Mouse (Mus musculus): Measurements from ENCODE around the gene Dhrs7c.

The Dhrs7c gene

DNA sequence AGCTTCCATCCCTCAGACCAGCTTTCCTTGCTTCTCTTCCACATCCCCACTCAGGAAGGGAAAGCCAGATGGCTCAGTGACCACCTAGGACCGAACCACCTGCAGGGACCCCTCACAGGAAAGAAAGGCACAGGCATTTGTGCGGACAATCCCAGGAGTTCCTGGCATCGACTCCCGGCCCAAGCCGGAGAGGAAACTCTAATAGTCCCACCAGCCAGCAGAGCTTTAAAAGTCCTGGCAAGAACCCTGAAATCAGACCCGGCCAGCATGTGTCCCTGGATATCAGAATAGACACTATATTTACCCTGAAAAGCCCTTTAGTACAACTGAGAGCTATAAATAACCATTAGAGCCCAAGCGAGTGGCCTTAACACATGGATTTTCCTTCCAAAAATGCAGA lies at the start of gene Dhrs7c:
Gene Dhrs7c, plus strand, starts transcription at position 257 of the 400 bp plus-strand sequence.
- DNase-seq (ENCODE audit: low spot score in 2 of 2), result no peak

DNA sequence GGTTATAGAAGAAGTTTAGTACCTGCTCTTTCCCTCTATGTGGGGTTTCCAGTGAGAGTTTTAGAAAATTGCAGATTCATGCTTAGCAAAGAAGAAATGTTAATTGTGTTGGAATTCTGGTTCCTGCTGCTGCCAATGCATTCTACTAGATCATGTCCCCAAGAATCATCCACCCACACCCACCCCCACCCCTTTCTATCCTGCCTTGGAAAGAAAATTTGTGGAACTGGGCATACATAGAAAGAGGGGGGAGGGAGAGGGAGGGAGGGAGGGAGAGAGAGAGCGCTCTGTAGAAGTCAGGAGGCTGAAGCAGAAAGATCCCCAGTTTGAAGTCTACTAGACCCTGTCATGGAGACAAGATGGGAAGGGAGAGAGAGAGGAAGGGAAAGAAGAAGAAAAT lies 41.7 kb upstream of the Dhrs7c start:
- no peak for DNase-seq (ENCODE audit: low spot score in 2 of 2)

DNA sequence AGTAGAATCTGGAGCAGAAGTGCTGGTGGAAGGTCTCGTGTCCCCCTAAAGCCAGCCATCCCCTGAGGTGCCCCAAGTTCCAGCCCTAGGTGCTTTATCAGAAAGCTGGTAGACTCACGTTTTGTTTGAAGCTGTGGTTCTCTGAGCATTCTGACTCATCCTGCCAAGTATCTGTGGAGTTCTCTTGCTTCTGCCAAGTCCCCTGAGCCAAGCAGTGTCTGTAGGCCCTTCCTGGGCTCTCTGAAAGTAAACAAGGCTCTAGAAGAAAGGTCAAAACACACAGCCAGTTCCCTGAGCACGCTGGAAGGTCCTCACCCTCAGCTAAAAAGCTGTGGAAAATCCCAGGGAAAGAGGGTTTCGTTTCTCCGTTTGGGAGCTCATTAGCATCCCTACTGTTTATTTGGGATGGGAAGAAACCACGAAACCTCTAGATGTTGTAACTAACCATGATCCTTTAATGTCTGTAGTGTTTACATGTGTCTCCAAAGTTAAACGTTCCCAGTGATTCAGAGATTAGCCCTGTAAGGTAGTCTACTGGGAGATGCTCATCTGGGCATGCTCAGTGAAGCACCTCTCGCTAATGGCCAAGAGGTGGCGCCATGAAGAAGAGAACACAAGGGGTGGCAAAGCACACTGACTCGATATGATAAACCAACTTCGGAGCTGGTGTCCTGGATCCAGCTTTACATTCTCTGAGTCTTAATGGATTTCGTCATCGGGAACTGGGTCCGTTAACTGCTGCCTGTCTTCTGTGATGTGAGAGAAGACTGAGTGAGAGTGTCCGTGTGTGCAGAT lies 40.4 kb upstream of the Dhrs7c start:
- DNase-seq (ENCODE audit: low spot score in 2 of 2), result no peak

DNA sequence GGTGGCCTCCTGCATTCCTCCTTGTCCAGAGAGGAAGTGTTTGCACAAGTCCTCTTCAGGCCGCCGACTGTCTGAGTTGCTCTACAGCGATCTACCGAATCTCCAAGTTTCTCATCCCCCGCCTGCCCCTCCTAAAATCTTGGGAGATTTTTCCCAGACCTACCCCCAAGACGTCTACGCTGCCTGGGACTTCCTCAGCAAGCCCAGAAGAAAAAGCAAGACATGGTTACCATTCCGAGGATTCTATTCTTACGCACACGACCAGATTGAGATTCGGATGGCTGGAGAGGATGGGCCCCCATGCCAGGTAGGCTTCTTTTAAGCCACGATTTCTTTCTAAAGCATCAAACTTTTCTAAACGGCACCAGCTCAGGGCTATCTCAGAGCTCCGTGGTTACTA lies 26.9 kb upstream of the Dhrs7c start, which contains the start of gene Glp2r:
Gene Glp2r, minus strand, starts transcription at position 101 of the 400 bp plus-strand sequence.
- DNase-seq (ENCODE audit: low spot score in 2 of 2), result no peak

DNA sequence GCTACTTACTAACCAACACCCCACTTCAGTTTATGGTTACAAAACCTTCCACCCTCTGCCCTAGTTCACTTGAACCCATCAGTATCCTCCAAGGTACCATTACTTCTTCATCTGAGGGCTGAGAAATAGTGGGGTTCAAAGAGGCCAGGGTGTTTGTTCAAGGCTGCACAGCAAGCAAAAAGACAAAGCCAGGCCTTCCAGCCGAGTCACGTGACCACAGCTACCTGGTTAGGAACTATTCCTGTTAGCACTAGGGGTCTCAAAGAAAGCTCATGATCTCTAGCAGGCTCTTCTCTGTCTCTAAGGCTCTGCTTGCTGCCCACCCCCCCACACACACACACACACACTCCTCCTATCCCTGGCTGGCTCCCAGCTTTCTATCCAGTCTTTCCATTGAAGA lies 26.3 kb upstream of the Dhrs7c start:
- DNase-seq (ENCODE audit: low spot score in 2 of 2), result no peak

DNA sequence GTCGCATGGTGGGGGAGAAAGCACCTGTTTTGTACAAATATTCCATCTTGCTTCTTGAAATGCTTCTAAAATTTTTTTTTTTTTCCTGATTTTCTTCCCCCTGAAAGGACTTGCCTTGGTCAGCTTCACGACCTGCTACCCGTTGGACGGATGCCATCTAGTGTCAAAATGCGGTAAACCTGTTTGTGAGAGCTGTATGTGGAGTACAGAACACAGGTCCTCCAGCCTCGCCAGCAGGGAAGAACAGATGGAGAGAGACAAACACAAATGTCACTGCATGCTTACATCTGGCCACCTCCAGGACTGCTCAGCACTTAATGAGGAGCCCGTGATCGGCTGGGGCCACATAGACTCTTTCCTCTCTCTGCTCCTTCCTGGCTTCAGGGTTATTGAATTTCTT lies 25.4 kb upstream of the Dhrs7c start:
- peak; percentile 52 to 56 for DNase-seq (ENCODE audit: low spot score in 2 of 2)

DNA sequence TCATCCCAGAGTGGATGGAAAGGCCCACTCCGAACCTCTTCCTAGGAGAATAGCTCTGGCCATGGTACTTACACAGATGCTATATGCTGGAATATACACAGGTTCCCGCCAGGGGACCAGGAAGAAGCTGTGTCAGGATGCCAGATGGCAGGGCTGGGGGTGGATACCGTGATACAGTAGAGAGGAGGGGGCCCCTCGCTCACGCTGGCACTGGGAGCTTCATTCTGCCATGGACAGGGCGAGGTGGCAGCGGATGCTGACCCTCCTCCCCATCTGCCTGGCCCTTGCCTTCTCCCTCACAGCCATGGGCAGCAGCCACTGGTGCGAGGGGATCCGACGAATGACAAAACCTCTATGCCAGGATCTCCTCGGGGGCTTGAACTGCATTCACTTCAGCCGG lies 23.6 kb upstream of the Dhrs7c start, which contains the start of gene Gsg1l2:
Gene Gsg1l2, plus strand, starts transcription at position 230 of the 400 bp plus-strand sequence.
- DNase-seq (ENCODE audit: low spot score in 2 of 2), result no peak

DNA sequence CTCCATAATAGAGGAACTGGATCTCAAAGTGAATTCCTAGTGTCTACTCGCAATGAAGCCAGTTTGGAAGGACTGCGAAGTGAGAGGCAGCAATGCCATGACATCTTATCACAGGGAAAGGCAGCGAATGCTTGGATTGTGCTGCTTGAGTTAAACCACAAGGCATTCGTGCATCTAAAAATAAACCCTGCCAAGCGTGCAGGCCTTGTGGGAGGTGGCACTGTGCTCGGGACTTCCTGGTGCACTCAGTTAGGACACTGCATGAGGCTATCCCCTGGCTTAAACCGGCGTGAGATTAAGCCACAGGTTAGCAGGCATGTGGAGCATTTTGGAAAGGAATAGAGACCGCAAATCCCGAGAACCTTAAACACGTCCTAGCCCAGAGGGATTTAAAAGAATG lies 7.8 kb upstream of the Dhrs7c start:
- DNase-seq (ENCODE audit: low spot score in 2 of 2), result no peak

DNA sequence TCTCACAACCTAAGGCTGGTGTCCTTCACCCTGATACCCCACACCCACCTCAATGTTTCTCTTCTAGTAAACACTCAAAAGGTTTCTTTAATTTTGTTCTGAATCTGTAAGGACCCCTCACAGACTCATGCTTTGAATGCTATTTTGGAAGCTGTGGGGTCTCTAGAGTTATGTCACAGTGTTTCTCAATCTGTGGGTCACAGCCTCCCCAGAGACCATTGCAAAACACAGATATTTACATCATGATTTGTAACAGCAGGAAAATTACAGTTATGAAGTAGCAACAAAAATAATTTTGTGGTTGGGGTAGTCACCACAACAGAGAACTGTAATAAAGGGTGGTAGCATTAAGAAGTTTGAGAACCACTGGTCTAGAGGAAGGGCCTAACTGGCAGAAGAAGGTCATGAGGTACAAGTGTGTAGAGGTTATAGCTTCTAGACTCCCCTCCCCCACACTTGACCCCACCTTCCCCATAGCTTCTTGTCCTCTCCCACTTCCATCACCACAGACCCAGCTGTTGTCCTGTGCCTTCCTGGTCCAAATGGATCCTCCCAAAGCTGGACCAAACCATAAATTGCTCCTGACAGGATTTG lies 2.2 kb downstream of the Dhrs7c start:
- DNase-seq (ENCODE audit: low spot score in 2 of 2), result no peak

DNA sequence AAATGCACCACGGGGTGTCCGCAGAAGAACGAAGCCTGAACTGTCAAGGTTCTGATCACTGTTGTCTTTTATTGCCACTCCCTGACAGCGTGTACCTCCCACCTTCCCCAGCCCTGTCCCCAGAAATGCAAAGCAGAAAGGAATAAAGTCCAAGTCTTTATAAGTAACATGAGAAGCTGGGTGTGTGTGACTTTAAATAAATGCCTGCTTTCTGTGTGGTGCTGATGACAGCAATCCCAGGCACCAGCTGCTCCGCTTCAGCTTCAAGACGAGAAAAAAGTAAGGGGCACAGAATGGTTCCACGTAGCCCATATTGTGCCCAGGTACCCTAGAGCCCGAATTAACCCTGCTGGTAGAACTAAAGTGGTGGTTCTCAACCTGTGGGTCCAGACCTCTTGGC lies 3.2 kb downstream of the Dhrs7c start:
- no peak for DNase-seq (ENCODE audit: low spot score in 2 of 2)

DNA sequence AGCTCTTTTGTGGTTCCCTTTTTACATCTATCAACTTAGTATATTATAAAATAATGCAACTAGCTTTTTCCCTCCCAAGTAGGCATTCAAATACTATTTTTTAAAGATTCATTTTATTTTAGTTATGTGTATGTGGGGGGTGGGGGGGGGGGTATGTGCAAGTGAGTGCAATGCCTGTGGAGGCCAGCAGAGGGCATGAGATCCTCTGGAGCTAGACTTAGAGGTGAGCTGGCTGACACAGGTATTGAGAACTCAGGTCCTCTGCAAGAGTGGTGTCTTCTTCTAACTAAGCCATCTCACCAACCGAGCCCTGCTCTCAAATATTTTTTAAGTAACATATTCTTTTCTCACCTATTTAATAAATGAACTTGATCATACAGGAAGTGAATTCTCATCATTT lies 7.6 kb downstream of the Dhrs7c start:
- no peak for DNase-seq (ENCODE audit: low spot score in 2 of 2)

DNA sequence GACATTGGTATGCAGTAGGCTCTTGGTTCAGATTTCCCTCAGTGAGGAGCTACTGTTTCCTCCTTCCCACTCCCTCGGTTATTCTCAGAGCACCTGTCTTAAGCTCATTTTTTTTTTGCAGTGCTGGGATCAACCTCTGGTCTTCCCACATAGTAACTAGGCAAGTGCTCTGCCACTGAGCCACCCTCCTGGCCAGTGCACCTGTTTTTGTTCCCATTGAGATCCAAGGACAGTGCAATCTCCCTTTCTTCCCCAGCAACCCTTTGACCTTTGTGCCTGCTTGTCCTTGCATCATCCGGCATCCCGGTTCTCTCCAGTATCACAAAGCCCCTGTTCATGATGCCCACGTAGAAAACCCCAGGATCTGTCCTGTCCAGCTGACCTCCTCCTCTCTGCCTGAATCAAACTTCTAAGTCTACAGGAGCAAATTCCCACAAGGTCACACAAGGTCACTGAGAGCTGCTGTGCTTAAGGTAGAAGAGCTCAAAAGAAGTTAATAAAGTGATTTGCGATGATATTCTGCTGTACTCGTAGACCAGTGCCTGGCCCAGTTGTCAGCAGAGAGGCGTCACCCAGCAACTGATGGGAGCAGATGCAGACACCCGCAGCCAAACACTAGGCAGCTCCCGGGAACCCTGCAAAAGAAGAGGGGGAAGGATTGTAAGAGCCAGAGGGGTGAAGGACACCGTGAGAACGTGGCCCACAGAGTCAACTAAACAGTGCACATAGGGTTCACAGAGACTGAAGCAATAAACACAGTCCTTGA lies 9.0 kb downstream of the Dhrs7c start:
- no peak for DNase-seq (ENCODE audit: low spot score in 2 of 2)

DNA sequence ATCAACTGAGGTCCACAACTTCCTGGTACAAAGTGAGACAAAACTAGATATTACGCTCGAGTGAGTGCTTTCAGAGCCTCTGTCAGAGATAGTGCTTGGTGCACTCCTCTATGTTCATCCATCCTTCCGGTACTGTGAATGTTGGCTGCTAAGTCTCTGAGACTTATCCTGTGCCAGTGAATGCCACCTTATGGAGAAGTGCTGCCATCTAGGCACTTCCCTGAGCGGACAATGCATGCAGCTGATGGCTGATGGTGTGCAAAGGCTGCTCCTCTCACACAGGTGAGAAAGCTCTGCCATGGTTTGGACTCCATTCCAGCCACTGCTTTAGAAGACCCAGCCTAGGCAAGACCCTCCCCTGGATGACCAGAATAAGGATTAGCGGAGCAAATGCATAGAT lies 10.1 kb downstream of the Dhrs7c start:
- DNase-seq (ENCODE audit: low spot score in 2 of 2), result no peak

DNA sequence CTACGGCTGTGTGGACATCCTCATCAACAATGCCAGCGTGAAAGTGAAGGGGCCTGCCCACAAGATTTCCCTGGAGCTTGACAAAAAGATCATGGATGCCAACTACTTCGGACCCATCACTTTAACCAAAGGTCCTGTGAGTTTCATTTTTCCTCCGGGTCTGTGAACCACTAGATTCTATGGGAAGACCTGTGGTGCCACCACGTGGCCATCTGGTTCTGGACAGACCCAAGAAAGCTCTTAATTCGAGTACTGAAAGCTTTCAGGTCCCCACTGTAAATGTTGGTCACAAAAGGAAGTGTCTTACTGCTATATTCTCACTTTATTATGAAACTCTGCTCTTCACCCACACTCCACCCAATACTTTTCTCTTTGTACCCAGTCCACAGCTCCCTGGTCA lies 13.5 kb downstream of the Dhrs7c start:
- DNase-seq (ENCODE audit: low spot score in 2 of 2), result no peak

DNA sequence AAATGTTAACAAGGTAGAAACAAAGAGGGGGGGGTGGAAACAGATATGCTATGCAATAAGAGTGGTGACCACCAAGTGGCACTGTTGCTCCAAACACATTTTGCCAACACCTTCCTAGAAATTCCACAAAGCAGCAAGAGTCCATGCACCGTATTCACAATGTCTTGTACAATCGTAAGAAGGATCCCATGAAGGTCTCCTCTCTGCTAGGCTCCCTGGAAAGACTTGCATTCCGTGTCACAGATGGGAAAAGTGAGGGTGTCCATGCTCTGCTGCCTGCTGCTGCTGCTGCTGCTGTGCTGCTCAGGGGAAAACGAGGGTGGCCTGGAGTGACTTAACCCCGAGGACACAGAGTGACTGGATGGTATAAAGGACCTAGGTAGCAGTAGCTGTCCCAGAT lies 21.6 kb downstream of the Dhrs7c start:
- peak in 1 of 2 experiments; percentile 42 for DNase-seq (ENCODE audit: low spot score in 2 of 2)

DNA sequence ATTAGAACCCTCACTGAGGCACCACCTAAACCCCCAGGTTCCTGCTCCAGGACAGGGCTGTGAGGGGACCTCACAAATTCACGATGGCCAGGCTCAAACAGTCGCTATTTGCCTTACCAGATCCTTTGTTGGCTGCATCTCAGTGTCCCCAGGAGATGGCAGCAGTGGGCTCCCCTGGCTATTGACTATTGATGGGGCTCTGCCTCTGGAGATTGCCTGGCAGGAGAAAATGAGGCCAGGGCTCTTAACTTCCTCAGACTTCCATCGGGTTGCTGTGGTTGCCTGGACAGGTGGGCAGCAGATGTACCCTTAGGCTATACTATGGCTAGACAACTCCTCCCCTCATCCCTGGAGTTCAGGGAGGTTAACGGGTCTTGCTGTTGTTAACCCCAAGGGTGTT lies 22.2 kb downstream of the Dhrs7c start:
- DNase-seq (ENCODE audit: low spot score in 2 of 2), result peak in 1 of 2 experiments; percentile 55

DNA sequence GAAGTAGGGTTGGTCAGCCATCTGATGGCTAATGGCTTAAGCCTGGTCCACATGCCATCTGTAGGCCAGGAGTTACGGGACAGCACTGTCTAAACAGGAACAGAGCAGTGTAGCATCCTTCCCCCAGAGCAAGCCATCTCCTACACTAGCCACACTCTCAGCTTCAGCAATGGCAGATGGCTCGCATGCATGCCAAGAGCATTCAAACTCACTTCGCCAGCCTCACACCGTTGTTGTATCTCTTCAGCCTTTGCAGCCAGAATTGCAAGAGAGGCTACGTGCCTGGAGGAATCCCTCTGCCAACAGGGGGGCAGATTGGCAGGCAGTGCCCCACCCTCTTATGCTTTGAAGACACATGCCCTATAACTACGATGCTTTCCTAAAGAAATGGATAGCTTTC lies 23.6 kb downstream of the Dhrs7c start:
- peak in 1 of 2 experiments; percentile 25 for DNase-seq (ENCODE audit: low spot score in 2 of 2)

DNA sequence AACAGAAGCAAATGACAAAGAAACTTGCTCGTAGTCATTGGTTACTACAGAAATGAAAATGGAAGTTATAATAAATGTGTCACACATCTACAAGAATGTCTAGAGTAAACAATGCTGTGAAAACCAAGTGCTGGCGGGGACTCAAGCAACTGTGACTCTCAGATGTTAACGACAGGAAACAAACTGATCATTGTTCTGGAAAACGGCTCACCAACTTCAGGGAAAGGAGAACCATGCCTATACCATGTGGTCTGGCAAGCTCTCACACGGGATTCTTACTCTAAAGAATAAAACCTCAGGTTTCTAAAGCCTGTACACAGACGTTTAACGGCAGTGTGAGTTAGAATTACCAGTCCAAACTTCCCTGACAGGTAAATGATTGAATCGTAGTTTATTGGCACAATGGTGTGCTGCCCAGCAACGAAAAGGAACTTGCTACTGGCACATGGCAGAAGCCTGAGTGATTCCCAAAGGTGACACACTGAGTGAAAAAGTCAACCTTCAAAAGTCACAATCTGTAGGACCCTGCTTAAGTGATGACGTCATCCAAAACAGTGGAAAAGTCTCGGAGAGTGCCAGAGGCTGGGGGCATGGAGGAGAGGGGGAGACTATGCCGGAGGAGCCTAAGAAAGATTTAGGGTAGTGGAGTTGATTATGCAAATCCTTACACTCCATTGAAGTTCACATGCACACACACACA lies 30.5 kb downstream of the Dhrs7c start:
- DNase-seq (ENCODE audit: low spot score in 2 of 2), result no peak

DNA sequence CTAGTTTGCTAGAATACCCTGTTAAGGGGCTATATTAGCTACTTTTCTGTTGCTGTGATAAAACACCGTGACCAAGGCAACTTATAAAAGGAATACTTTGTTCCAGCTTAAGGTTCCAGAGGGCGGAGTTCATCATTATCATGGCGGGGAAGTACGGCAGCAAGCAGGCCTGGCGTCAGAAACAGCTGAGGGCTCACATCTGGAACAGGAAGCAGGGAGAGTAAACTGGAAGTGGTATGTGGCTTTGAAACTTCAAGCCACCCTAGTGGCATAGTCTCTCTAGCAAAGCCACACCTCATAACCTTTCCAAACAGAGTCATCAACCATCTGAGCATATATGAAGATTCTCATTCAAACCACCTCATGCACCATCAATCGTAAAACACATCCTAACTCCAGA lies 31.5 kb downstream of the Dhrs7c start:
- no peak for DNase-seq (ENCODE audit: low spot score in 2 of 2)

DNA sequence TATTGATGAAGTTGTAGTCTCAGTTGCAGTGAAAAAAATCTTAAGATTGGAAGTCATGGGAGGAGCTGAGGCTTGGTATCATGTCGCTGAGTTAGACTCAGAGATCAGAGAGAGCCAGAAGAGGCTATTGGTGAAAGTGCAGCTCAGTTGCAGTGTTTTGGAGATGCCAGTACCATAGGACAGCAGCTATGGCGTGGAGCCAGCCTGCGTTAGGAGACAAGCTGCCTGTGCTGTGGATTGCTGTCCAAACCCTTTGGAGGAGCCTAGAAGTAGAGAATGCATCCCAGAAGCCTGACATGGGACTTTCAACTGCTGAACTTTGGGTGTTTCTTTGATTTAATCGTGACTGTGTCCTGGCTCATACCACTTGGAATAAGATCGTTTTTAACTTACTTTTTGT lies 33.8 kb downstream of the Dhrs7c start:
- no peak for DNase-seq (ENCODE audit: low spot score in 2 of 2)

DNA sequence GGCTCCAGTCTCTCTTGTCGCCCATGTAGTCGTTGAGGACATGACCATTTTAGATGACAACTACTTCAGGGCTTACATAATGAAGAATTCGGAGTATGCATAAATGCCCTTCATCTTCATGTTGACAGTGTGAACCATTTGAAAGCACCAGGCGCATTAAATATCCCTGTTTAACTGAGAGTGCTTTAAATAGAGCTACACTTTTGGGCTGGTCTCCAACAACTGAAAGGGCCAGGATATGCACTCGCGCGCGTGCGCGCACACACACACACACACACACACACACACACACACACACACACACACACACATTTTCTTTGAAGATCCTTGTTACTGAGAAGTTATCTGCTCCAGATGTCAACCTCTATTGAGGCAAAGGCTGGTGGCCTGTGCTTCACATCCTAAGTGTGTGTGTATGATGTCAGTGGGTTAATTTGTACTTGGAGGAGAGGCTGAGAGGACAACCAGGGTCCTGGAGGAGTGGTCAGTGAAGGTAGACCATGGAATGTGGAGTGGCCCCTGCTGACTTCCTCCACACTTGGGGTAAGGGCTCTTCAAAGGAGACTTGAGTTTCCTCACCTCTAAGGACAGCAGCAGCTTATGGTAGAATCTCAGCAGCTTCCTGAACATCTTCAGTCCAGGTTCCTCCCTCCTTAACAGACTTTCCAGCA lies 37.6 kb downstream of the Dhrs7c start:
- no peak for DNase-seq (ENCODE audit: low spot score in 2 of 2)

Data from frontal cortex, postnatal 10 days (tissue).